18 mouse cellular contexts compared by ENCODE assay signal in genomic region chr15:21343853-21344252, GRCm38 (mm10).
"Had no signal": no experiment of that assay in that cellular context is flagged by ENCODE, and none has a peak within 500 bp of the region (broad histone marks: within the 10 kb centered on the region; RNA-seq: fewer than 3 reads in every experiment).

No protein-coding gene starts in this region.

- H3K36me3 ChIP-seq: limb, embryonic 10.5 days; limb, embryonic 13.5 days; liver, embryonic 12.5 days; liver, embryonic 15.5 days; lung, embryonic 15.5 days; neural tube, embryonic 12.5 days; neural tube, embryonic 15.5 days had no signal

- DNase-seq: kidney, adult 11 months; kidney, adult 9 months; kidney, postnatal 14 days; kidney, postnatal 4 days; liver; lung, adult 18-20 months; lung, postnatal 10 days; lung, postnatal 36 days; thymus, adult 18-20 months; thymus, postnatal 36 days had no signal

- H3K9me3 ChIP-seq: limb, embryonic 10.5 days; limb, embryonic 13.5 days; liver, embryonic 12.5 days; liver, embryonic 15.5 days; lung, embryonic 15.5 days; megakaryocyte, embryonic 14.5 days; neural tube, embryonic 12.5 days; neural tube, embryonic 15.5 days had no signal

- H3K4me1 ChIP-seq: limb, embryonic 10.5 days; limb, embryonic 13.5 days; liver, embryonic 12.5 days; liver, embryonic 15.5 days; lung, embryonic 15.5 days; megakaryocyte, embryonic 14.5 days; neural tube, embryonic 12.5 days; neural tube, embryonic 15.5 days had no signal

- H3K27ac ChIP-seq: limb, embryonic 10.5 days; limb, embryonic 13.5 days; liver, embryonic 12.5 days; liver, embryonic 15.5 days; lung, embryonic 15.5 days; neural tube, embryonic 12.5 days; neural tube, embryonic 15.5 days had no signal

- H3K4me2 ChIP-seq: limb, embryonic 13.5 days; liver, embryonic 12.5 days; liver, embryonic 15.5 days; lung, embryonic 15.5 days; neural tube, embryonic 12.5 days; neural tube, embryonic 15.5 days had no signal

- H3K27me3 ChIP-seq: limb, embryonic 13.5 days; liver, embryonic 12.5 days; liver, embryonic 15.5 days; lung, embryonic 15.5 days; megakaryocyte, embryonic 14.5 days; neural tube, embryonic 12.5 days; neural tube, embryonic 15.5 days had no signal

- H3K4me3 ChIP-seq: limb, embryonic 10.5 days; limb, embryonic 13.5 days; liver, embryonic 12.5 days; liver, embryonic 15.5 days; lung, embryonic 15.5 days; megakaryocyte, embryonic 14.5 days; neural tube, embryonic 12.5 days; neural tube, embryonic 15.5 days had no signal

- ATAC-seq: liver, embryonic 12.5 days had no signal

- H3K9ac ChIP-seq: limb, embryonic 13.5 days; liver, embryonic 12.5 days; liver, embryonic 15.5 days; lung, embryonic 15.5 days; neural tube, embryonic 12.5 days; neural tube, embryonic 15.5 days had no signal
